In the genomic region with DNA sequence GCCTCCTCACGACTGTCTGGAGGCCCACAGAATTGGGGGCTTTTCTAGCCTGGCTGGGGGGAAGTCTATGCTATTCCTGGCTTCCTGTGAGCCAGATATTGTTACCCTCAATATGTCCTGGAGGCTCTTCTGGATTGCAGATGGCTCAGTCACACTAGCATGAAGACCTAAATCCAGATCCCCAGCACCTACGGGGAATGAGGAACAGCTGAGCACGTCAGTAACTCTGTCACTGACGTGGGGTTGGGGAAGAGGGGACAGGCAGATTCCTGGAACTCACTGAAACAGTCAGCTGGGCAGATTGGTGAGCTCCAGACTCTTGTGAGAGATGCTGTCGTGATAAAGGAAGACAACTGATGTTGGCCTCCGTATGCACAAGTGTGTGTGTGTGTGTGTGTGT, we compare ENCODE assay signal across 26 mouse cellular contexts.
DNase-seq lines count a peak whose midpoint lies in the region; ATAC-seq lines count a peak whose summit lies in the region.
"Had no signal": no experiment of that assay in that cellular context is flagged by ENCODE, and none has a peak within 500 bp of the region (broad histone marks: within the 10 kb centered on the region; RNA-seq: fewer than 3 reads in every experiment).

No protein-coding gene starts in this region.

- H3K9ac ChIP-seq in embryonic facial prominence, embryonic 12.5 days: no peak overlapping the region
- 0 out of 2 replicates have a peak overlapping the region, but pooled peaks have one; percentile 12 for H3K9ac ChIP-seq in heart, embryonic 14.5 days (ENCODE audit: low read length)
- H3K9ac ChIP-seq in midbrain, embryonic 16.5 days (ENCODE audit: low read depth, low read length): no peak overlapping the region
- H3K9ac ChIP-seq in midbrain, embryonic 15.5 days: no peak overlapping the region
- H3K9ac ChIP-seq: embryonic facial prominence, embryonic 13.5 days; forebrain, embryonic 13.5 days; hindbrain, embryonic 15.5 days; intestine, embryonic 15.5 days; neural tube, embryonic 13.5 days; stomach, embryonic 15.5 days had no signal

- no peak for ATAC-seq in embryonic facial prominence, embryonic 12.5 days (ENCODE audit: insufficient number of reproducible peaks, insufficient read depth, low FRiP score, low TSS enrichment)
- no peak for ATAC-seq in heart, embryonic 14.5 days (ENCODE audit: insufficient number of reproducible peaks, insufficient read depth, low FRiP score, low read depth)
- no peak for ATAC-seq in midbrain, embryonic 16.5 days
- ATAC-seq in midbrain, embryonic 15.5 days (replicated peaks): no peak
- no peak for ATAC-seq in erythroblast, adult 5-6 weeks (replicated peaks; ENCODE audit: low FRiP score, poor library complexity, severe bottlenecking)
- ATAC-seq: forebrain, embryonic 13.5 days had no signal

- no peak for DNase-seq in embryonic facial prominence, embryonic 10.5 days (ENCODE audit: low spot score)
- no peak for DNase-seq in heart, postnatal 10 days
- DNase-seq in gastrocnemius, adult 18-20 months (ENCODE audit: low spot score): no peak
- DNase-seq: adrenal gland, adult 8-10 months; cerebellum, adult 8-10 months; cerebellum, postnatal 25 days; gastrocnemius, postnatal 10 days; kidney, adult 8-10 months; kidney, postnatal 4 days; layer of hippocampus, postnatal 36 days; left cerebral cortex, postnatal 4 days; lung, postnatal 10 days had no signal

- no peak overlapping the region for H3K4me3 ChIP-seq in embryonic facial prominence, embryonic 12.5 days
- H3K4me3 ChIP-seq in embryonic facial prominence, embryonic 10.5 days: no peak overlapping the region
- no peak overlapping the region for H3K4me3 ChIP-seq in heart, embryonic 14.5 days (ENCODE audit: control insufficient read depth in 1 of 2, insufficient read depth in 1 of 2, low read depth in 1 of 2, low read length in 2 of 2)
- no peak overlapping the region for H3K4me3 ChIP-seq in midbrain, embryonic 16.5 days (ENCODE audit: low read depth, low read length)
- no peak overlapping the region for H3K4me3 ChIP-seq in midbrain, embryonic 15.5 days
- H3K4me3 ChIP-seq: embryonic facial prominence, embryonic 13.5 days; forebrain, embryonic 13.5 days; hindbrain, embryonic 10.5 days; hindbrain, embryonic 15.5 days; intestine, embryonic 15.5 days; neural tube, embryonic 13.5 days; stomach, embryonic 15.5 days had no signal

- H3K9me3 ChIP-seq in embryonic facial prominence, embryonic 12.5 days: no peaks in the 10 kb centered on the region
- peaks cover 8% of the 10 kb centered on the region; the same call in 1 of the 2 replicates for H3K9me3 ChIP-seq in embryonic facial prominence, embryonic 10.5 days
- H3K9me3 ChIP-seq in heart, embryonic 14.5 days (ENCODE audit: control insufficient read depth, low read length): 0 out of 2 replicates have a peak, but pooled peaks cover 2% of the 10 kb centered on the region
- no peaks in the 10 kb centered on the region for H3K9me3 ChIP-seq in midbrain, embryonic 16.5 days (replicated peaks; ENCODE audit: control insufficient read depth, low read length, poor library complexity, severe bottlenecking)
- no peaks in the 10 kb centered on the region for H3K9me3 ChIP-seq in midbrain, embryonic 15.5 days
- H3K9me3 ChIP-seq: embryonic facial prominence, embryonic 13.5 days; forebrain, embryonic 13.5 days; hindbrain, embryonic 15.5 days; intestine, embryonic 15.5 days; neural tube, embryonic 13.5 days; stomach, embryonic 15.5 days had no signal

- intact Hi-C loops in heart, postnatal 10 days (cut with DNase I): no loop called here

- WGBS in embryonic facial prominence, embryonic 12.5 days: 55% methylated on average over 6 of the region's 6 CpGs
- WGBS in embryonic facial prominence, embryonic 10.5 days: 74% methylated on average over 6 of the region's 6 CpGs
- 29% methylated on average over 6 of the region's 6 CpGs for WGBS in heart, embryonic 14.5 days
- WGBS in midbrain, embryonic 16.5 days: 71% methylated on average over 6 of the region's 6 CpGs
- WGBS in midbrain, embryonic 15.5 days: 81% methylated on average over 6 of the region's 6 CpGs

- H3K4me2 ChIP-seq in embryonic facial prominence, embryonic 12.5 days (replicated peaks): no peak overlapping the region
- no peak overlapping the region for H3K4me2 ChIP-seq in heart, embryonic 14.5 days (ENCODE audit: low read length)
- H3K4me2 ChIP-seq in midbrain, embryonic 16.5 days (ENCODE audit: low read length): no peak overlapping the region
- H3K4me2 ChIP-seq in midbrain, embryonic 15.5 days: no peak overlapping the region
- H3K4me2 ChIP-seq: embryonic facial prominence, embryonic 13.5 days; forebrain, embryonic 13.5 days; hindbrain, embryonic 15.5 days; intestine, embryonic 15.5 days; liver, embryonic 11.5 days; neural tube, embryonic 13.5 days; stomach, embryonic 15.5 days had no signal

- H3K4me1 ChIP-seq in embryonic facial prominence, embryonic 12.5 days: 0 out of 2 replicates have a peak, but pooled peaks cover 13% of the 10 kb centered on the region
- peaks cover 3% of the 10 kb centered on the region; the same call in 1 of the 2 replicates for H3K4me1 ChIP-seq in embryonic facial prominence, embryonic 10.5 days
- peaks cover 9 to 29% of the 10 kb centered on the region in 2 experiments for H3K4me1 ChIP-seq in heart, embryonic 14.5 days (ENCODE audit: control insufficient read depth in 2 of 2, insufficient read depth in 2 of 2, low read length in 2 of 2)
- peaks cover 18% of the 10 kb centered on the region for H3K4me1 ChIP-seq in midbrain, embryonic 16.5 days (ENCODE audit: control insufficient read depth, insufficient read depth, low read length)
- H3K4me1 ChIP-seq in midbrain, embryonic 15.5 days: 0 out of 2 replicates have a peak, but pooled peaks cover 13% of the 10 kb centered on the region
- H3K4me1 ChIP-seq: forebrain, embryonic 13.5 days; stomach, embryonic 15.5 days had no signal

- H3K27ac ChIP-seq in embryonic facial prominence, embryonic 12.5 days: 0 out of 2 replicates have a peak overlapping the region, but pooled peaks have one; percentile 25
- no peak overlapping the region for H3K27ac ChIP-seq in embryonic facial prominence, embryonic 10.5 days (replicated peaks)
- no peak overlapping the region for H3K27ac ChIP-seq in heart, embryonic 14.5 days (replicated peaks in 1 of 2; ENCODE audit: control insufficient read depth in 1 of 2, insufficient read depth in 1 of 2, low read depth in 2 of 2, low read length in 2 of 2)
- peak overlapping the region; percentile 47; the same call in 1 of the 2 replicates for H3K27ac ChIP-seq in midbrain, embryonic 16.5 days (ENCODE audit: low read length)
- no peak overlapping the region for H3K27ac ChIP-seq in midbrain, embryonic 15.5 days
- H3K27ac ChIP-seq: hindbrain, embryonic 10.5 days; hindbrain, embryonic 15.5 days; intestine, embryonic 15.5 days; neural tube, embryonic 13.5 days; stomach, embryonic 15.5 days had no signal

- H3K36me3 ChIP-seq in embryonic facial prominence, embryonic 12.5 days: peaks cover 23% of the 10 kb centered on the region
- peaks cover 31% of the 10 kb centered on the region for H3K36me3 ChIP-seq in embryonic facial prominence, embryonic 10.5 days (replicated peaks)
- H3K36me3 ChIP-seq in heart, embryonic 14.5 days (ENCODE audit: control insufficient read depth, insufficient read depth, low read length): peaks cover 17% of the 10 kb centered on the region
- no peaks in the 10 kb centered on the region; the same call in 1 of the 2 replicates for H3K36me3 ChIP-seq in midbrain, embryonic 16.5 days (ENCODE audit: control insufficient read depth, insufficient read depth, low read length)
- no peaks in the 10 kb centered on the region for H3K36me3 ChIP-seq in midbrain, embryonic 15.5 days (replicated peaks)

- no peaks in the 10 kb centered on the region for H3K27me3 ChIP-seq in embryonic facial prominence, embryonic 12.5 days
- H3K27me3 ChIP-seq in embryonic facial prominence, embryonic 10.5 days (replicated peaks; ENCODE audit: low read depth, poor library complexity, severe bottlenecking): no peaks in the 10 kb centered on the region
- H3K27me3 ChIP-seq in heart, embryonic 14.5 days (ENCODE audit: control insufficient read depth, insufficient read depth, low read length): no peaks in the 10 kb centered on the region
- H3K27me3 ChIP-seq in midbrain, embryonic 16.5 days (ENCODE audit: control insufficient read depth, insufficient read depth, low read depth, low read length): no peaks in the 10 kb centered on the region
- no peaks in the 10 kb centered on the region for H3K27me3 ChIP-seq in midbrain, embryonic 15.5 days (replicated peaks)
- H3K27me3 ChIP-seq: CH12.LX; embryonic facial prominence, embryonic 13.5 days; forebrain, embryonic 13.5 days; hindbrain, embryonic 15.5 days; intestine, embryonic 15.5 days; neural tube, embryonic 13.5 days; stomach, embryonic 15.5 days had no signal

Comparison
In these comparisons a context has a peak if more than half of its experiments do, and no peak if none do; other contexts are left out.
1. H3K27ac ChIP-seq: peak in embryonic facial prominence, embryonic 12.5 days (single experiment) and midbrain, embryonic 16.5 days (single experiment); none in embryonic facial prominence, embryonic 10.5 days (single experiment), heart, embryonic 14.5 days (0 of 2) and midbrain, embryonic 15.5 days (single experiment).